Mouse (Mus musculus) cerebellum, adult 2 months (tissue): ENCODE data around the gene Bbc3.

Experiments
- CTCF ChIP-seq: fragments of 200-500 bp; IDR thresholded peaks from 2 replicates; pipeline ENCODE4 v1.5.1; 2011; ENCODE audit warnings: low read depth, mild to moderate bottlenecking, control low read depth, low read length, moderate library complexity, borderline replicate concordance; ENCODE audit not compliant: insufficient read depth
- POLR2A ChIP-seq: fragments of 200-500 bp; IDR thresholded peaks from 2 replicates; pipeline ENCODE4 v1.6.1; 2011; ENCODE audit warnings: low read length, control low read depth, borderline replicate concordance; ENCODE audit not compliant: insufficient read depth

GRCm38 (mm10) chr7:16263015-16263787 lies 45.0 kb upstream of the Bbc3 start:
- TF ChIP-seq POLR2A (no peak), CTCF (peak; percentile 73)
